Mouse (Mus musculus): ENCODE data around the gene Smg5. TPM values are rescaled to one million over a fixed set of nuclear protein-coding genes. Genes with fewer than 3 reads are reported as not detected.
"Not testable (repeated sequence)": the region's sequence is repeated elsewhere in the genome, so short reads cannot be mapped to it uniquely, and the experiment has no call there.

Smg5 gene
- polyA plus RNA-seq, 2 experiments from 2014 or later, result 24.2 to 34.9 TPM

GRCm38 (mm10) chr3:88354396-88355165 is 18.5 kb downstream of the Smg5 start:
- no peak for ATAC-seq

GRCm38 (mm10) chr3:88359584-88359983 is 23.5 kb downstream of the Smg5 start:
- no peak for ATAC-seq

- ATAC-seq, result no peak
Measured at GRCm38 (mm10) chr3:88359989-88360388, 23.9 kb downstream of the Smg5 start.

GRCm38 (mm10) chr3:88361096-88361495 is 25.0 kb downstream of the Smg5 start:
- no peak for ATAC-seq

- ATAC-seq, result no peak
Measured at GRCm38 (mm10) chr3:88361612-88362313, 25.7 kb downstream of the Smg5 start.

GRCm38 (mm10) chr3:88363700-88364099 is 27.6 kb downstream of the Smg5 start:
- ATAC-seq, result no peak

- no peak for ATAC-seq
Measured at GRCm38 (mm10) chr3:88364337-88364736, 28.3 kb downstream of the Smg5 start, which contains the start of gene Paqr6. Gene Paqr6 (plus strand): TSS chr3:88364584.

GRCm38 (mm10) chr3:88365705-88366361 is 29.8 kb downstream of the Smg5 start:
- ATAC-seq, result no peak

- ATAC-seq, result peak; percentile 95
Measured at GRCm38 (mm10) chr3:88366830-88367428, 30.9 kb downstream of the Smg5 start.

GRCm38 (mm10) chr3:88367517-88367916 is 31.5 kb downstream of the Smg5 start:
- not testable (repeated sequence) for ATAC-seq

- ATAC-seq, result not testable (repeated sequence)
Measured at GRCm38 (mm10) chr3:88368511-88368910, 32.5 kb downstream of the Smg5 start.

- ATAC-seq, result not testable (repeated sequence)
Measured at GRCm38 (mm10) chr3:88372643-88373042, 36.6 kb downstream of the Smg5 start, which contains the start of gene Bglap3. Gene Bglap3 (minus strand): TSS chr3:88372743.

GRCm38 (mm10) chr3:88375750-88376626 is 39.9 kb downstream of the Smg5 start:
- ATAC-seq, result peak; percentile 93

GRCm38 (mm10) chr3:88376644-88377043 is 40.6 kb downstream of the Smg5 start:
- ATAC-seq, result not testable (repeated sequence)

- not testable (repeated sequence) for ATAC-seq
Measured at GRCm38 (mm10) chr3:88378599-88378998, 42.5 kb downstream of the Smg5 start, which contains the start of gene Bglap2. Gene Bglap2 (minus strand): TSS chr3:88378699.

- ATAC-seq, result peak; percentile 98
Measured at GRCm38 (mm10) chr3:88381389-88382315, 45.6 kb downstream of the Smg5 start.

- not testable (repeated sequence) for ATAC-seq
Measured at GRCm38 (mm10) chr3:88382383-88382782, 46.3 kb downstream of the Smg5 start.

- ATAC-seq, result no peak
Measured at GRCm38 (mm10) chr3:88384364-88384763, 48.3 kb downstream of the Smg5 start, which contains the start of gene Bglap. Gene Bglap (minus strand): TSS chr3:88384464.

GRCm38 (mm10) chr3:88393776-88394375 is 57.8 kb downstream of the Smg5 start:
- no peak for ATAC-seq

GRCm38 (mm10) chr3:88395288-88395687 is 59.2 kb downstream of the Smg5 start:
- ATAC-seq, result no peak
